Mouse (Mus musculus) liver, adult 2 months (tissue): Measurements from ENCODE around the gene Rnf224. TPM values are rescaled to one million over a fixed set of nuclear protein-coding genes. Genes with fewer than 3 reads are reported as not detected.

ENCODE experiments used
- DNase-seq: peaks from one replicate; pipeline ENCODE4 v3.0.0-alpha.2; 2011; ENCODE audit warnings: low read depth, low spot score; ENCODE audit errors: extremely low read depth
- H3K27ac ChIP-seq: fragments of 200-500 bp; replicated peaks from 2 replicates; pipeline ENCODE4 v1.5.1; 2012; ENCODE audit warnings: low read depth, mild to moderate bottlenecking, control low read depth, inconsistent platforms, low read length; ENCODE audit not compliant: insufficient read depth
- H3K27me3 ChIP-seq: fragments of 200-500 bp; 2 replicates; pipeline ENCODE4 v1.6.1; 2012; ENCODE audit warnings: mild to moderate bottlenecking, moderate library complexity, low read length, inconsistent platforms; ENCODE audit not compliant: control insufficient read depth, insufficient read depth
- H3K36me3 ChIP-seq: fragments of 200-500 bp; 2 replicates; pipeline ENCODE4 v1.6.1; 2012; ENCODE audit warnings: low read length, inconsistent platforms; ENCODE audit not compliant: control insufficient read depth, insufficient read depth
- H3K4me1 ChIP-seq: fragments of 200-500 bp; 2 replicates; pipeline ENCODE4 v1.6.1; 2011; ENCODE audit warnings: low read length; ENCODE audit not compliant: control insufficient read depth, insufficient read depth
- H3K4me3 ChIP-seq: fragments of 200-500 bp; 2 replicates; pipeline ENCODE4 v1.5.1; 2011; ENCODE audit warnings: low read depth, mild to moderate bottlenecking, control low read depth, low read length, moderate library complexity; ENCODE audit not compliant: insufficient read depth
- H3K79me2 ChIP-seq: fragments of 200-500 bp; 2 replicates; pipeline ENCODE4 v1.6.1; 2012; ENCODE audit warnings: inconsistent platforms, mild to moderate bottlenecking, low read length, moderate library complexity; ENCODE audit not compliant: control insufficient read depth, insufficient read depth
- H3K9ac ChIP-seq: fragments of 200-500 bp; 2 replicates; pipeline ENCODE4 v1.6.1; 2012; ENCODE audit warnings: low read depth, mild to moderate bottlenecking, control low read depth, inconsistent platforms, low read length
- CTCF ChIP-seq: fragments of 200-500 bp; IDR thresholded peaks from 2 replicates; pipeline ENCODE4 v1.5.1; 2011; ENCODE audit warnings: low read depth, low read length, control low read depth
- POLR2A ChIP-seq: fragments of 200-500 bp; IDR thresholded peaks from 2 replicates; pipeline ENCODE4 v1.6.1; 2011; ENCODE audit warnings: low read length, control low read depth; ENCODE audit not compliant: insufficient read depth; ENCODE audit errors: extremely low read depth
- WGBS: fragments of 180-500 bp; shearing (Covaris S2); methylation state at CpG from one replicate; pipeline ENCODE4 v1.1.7; 2018; 5-methylcytosine and 5-hydroxymethylcytosine counted together
- polyA plus RNA-seq: library from polyadenylated mRNA; depleted of rRNA; stranded (reverse); fragments of >200 nt; gene quantifications from 2 replicates; pipeline ENCODE4 v1.2.3, GENCODE M21; 2012
- total RNA-seq: library from RNA; depleted of rRNA; stranded (reverse); fragments of >200 nt; gene quantifications from 2 replicates; pipeline ENCODE4 v1.2.3, GENCODE M21; 2014

The Rnf224 gene
- total and polyA plus RNA-seq, 2 experiments: not detected

DNA sequence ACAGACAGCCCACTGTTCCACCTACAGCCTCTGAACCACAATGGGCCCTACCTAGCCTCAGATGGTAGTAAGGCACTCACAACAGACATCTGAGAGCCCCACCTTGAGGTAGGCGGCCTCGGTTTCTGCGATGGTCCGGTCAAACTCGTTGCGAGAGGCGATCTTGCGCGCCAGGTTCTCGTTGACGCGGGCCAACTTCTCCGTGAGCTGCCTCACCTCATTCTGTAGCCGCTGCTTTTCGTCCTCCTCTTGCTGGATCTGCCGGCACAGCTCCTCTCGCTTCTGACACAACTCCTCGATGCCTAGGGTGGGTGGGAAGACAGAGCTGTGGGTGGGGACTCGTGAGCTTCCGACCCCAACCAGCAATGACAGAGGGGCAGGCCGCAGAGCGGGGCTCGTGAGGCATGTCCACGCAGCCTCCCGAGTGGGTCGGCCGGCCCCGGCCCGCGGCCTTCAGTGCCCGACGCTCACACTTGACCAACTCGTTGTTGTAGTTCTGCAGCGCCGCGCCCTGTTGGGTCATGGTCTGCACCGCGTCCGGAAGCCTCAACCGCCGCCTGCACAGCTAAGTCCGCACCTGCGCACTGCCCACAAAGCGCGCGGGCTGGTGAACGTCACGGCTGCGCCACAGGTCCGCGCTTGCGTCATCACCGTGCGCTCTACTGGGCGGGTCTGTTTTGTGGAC is 35.4 kb upstream of the Rnf224 start, which contains the start of the genes Ssna1 and Anapc2:
Gene Ssna1 (minus strand): TSS at position 612 of the 685 bp plus-strand sequence.
Gene Anapc2 (plus strand): TSS at position 652 of the 685 bp plus-strand sequence.
- Histone ChIP-seq H3K9ac (peak within 1 kb of the TSS; percentile 81), H3K36me3 (peaks cover 14% of the 10 kb centered on the region; the same call in 1 of the 2 replicates), H3K79me2 (peaks cover 7% of the 10 kb centered on the region; the same call in 1 of the 2 replicates), H3K4me1 (peaks cover 14% of the 10 kb centered on the region), H3K27ac (peak within 1 kb of the TSS; percentile 34; the same call in 1 of the 2 replicates), H3K27me3 (no peaks in the 10 kb centered on the region), H3K4me3 (peak within 1 kb of the TSS; percentile 83)
- under 1% methylated on average over 55 of the region's 55 CpGs for WGBS
- peak; percentile 53 for TF ChIP-seq CTCF
- peak; percentile 78 for TF ChIP-seq POLR2A
- peak; percentile 84 for DNase-seq

GRCm38 (mm10) chr2:25267746-25268309 is 31.2 kb upstream of the Rnf224 start:
- Histone ChIP-seq H3K27ac (no peak overlapping the region), H3K36me3 (no peaks in the 10 kb centered on the region), H3K9ac (no peak overlapping the region), H3K4me1 (peaks cover 25% of the 10 kb centered on the region), H3K79me2 (peaks cover 14% of the 10 kb centered on the region; the same call in 1 of the 2 replicates), H3K4me3 (no peak overlapping the region), H3K27me3 (no peaks in the 10 kb centered on the region)
- DNase-seq: no peak
- TF ChIP-seq POLR2A (no peak), CTCF (no peak)
- WGBS: 83% methylated on average over 4 of the region's 4 CpGs

- Histone ChIP-seq H3K9ac (no peak overlapping the region), H3K36me3 (no peaks in the 10 kb centered on the region), H3K4me1 (peaks cover 23% of the 10 kb centered on the region), H3K27ac (no peak overlapping the region), H3K27me3 (no peaks in the 10 kb centered on the region), H3K79me2 (peaks cover 9% of the 10 kb centered on the region; the same call in 1 of the 2 replicates), H3K4me3 (no peak overlapping the region)
- TF ChIP-seq CTCF: no peak
- no peak for TF ChIP-seq POLR2A
- no peak for DNase-seq
Observed at GRCm38 (mm10) chr2:25267241-25267640, 30.7 kb upstream of the Rnf224 start.

GRCm38 (mm10) chr2:25266720-25267119 is 30.1 kb upstream of the Rnf224 start:
- H3K9ac ChIP-seq: no peak overlapping the region
- H3K79me2 ChIP-seq: peaks cover 9% of the 10 kb centered on the region; the same call in 1 of the 2 replicates
- DNase-seq: peak; percentile 36
- no peaks in the 10 kb centered on the region for H3K27me3 ChIP-seq
- peaks cover 23% of the 10 kb centered on the region for H3K4me1 ChIP-seq
- WGBS: 5% methylated on average over 2 of the region's 2 CpGs
- no peaks in the 10 kb centered on the region for H3K36me3 ChIP-seq
- H3K27ac ChIP-seq: no peak overlapping the region
- no peak for TF ChIP-seq CTCF
- no peak for TF ChIP-seq POLR2A
- H3K4me3 ChIP-seq: no peak overlapping the region

- no peak for TF ChIP-seq POLR2A
- TF ChIP-seq CTCF: no peak
- H3K4me3 ChIP-seq: no peak overlapping the region
- H3K27me3 ChIP-seq: no peaks in the 10 kb centered on the region
- H3K27ac ChIP-seq: no peak overlapping the region
- 39% methylated on average over 6 of the region's 6 CpGs for WGBS
- H3K9ac ChIP-seq: no peak overlapping the region
- H3K4me1 ChIP-seq: peaks cover 18% of the 10 kb centered on the region
- DNase-seq: peak; percentile 34
- H3K36me3 ChIP-seq: no peaks in the 10 kb centered on the region
- H3K79me2 ChIP-seq: peaks cover 9% of the 10 kb centered on the region; the same call in 1 of the 2 replicates
Observed at GRCm38 (mm10) chr2:25265897-25266656, 29.5 kb upstream of the Rnf224 start.
